Mouse (Mus musculus): ENCODE measurements around the gene Tbc1d2.

DNA sequence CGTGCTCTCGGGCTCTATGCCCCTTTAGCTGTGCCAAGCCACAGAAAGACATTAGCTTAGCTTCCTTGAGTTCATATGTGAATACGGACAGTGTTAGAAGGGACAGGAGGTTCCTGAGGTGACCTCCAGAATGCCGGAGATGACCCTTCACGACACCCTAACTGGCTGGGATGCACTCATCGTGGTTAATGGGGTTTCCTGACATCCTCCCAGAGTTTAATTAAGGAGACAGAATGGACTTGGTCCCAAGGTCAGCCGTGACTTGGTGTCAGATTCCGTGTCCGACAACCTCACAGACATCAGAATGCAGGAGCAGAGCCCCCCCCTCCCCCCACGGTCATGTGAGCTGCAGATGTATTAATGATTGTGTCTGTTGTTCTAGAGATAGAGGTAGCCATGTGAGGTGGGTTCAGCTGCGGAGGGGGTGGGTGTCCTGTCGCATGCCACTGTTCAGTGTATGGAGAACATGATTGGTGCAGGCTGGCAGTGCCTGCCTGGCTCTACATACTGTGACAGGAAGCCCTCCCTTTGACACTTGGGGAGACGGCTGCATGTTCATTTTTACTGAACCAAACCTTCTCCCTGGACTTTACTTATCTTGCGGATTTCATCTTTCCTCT is 38.3 kb upstream of the Tbc1d2 start:
- TF ChIP-seq CTCF (IDR thresholded peaks at IDR 0.05) (no peak), EP300 (IDR thresholded peaks at IDR 0.05; ENCODE audit: insufficient read depth, low read depth, low read length) (no peak), POLR2A (IDR thresholded peaks at IDR 0.05; ENCODE audit: insufficient read depth, low read depth, low read length) (no peak)
